Mouse (Mus musculus): ENCODE measurements around the gene Trip10.
"Not testable (repeated sequence)": the region's sequence is repeated elsewhere in the genome, so short reads cannot be mapped to it uniquely, and the experiment has no call there.

DNA sequence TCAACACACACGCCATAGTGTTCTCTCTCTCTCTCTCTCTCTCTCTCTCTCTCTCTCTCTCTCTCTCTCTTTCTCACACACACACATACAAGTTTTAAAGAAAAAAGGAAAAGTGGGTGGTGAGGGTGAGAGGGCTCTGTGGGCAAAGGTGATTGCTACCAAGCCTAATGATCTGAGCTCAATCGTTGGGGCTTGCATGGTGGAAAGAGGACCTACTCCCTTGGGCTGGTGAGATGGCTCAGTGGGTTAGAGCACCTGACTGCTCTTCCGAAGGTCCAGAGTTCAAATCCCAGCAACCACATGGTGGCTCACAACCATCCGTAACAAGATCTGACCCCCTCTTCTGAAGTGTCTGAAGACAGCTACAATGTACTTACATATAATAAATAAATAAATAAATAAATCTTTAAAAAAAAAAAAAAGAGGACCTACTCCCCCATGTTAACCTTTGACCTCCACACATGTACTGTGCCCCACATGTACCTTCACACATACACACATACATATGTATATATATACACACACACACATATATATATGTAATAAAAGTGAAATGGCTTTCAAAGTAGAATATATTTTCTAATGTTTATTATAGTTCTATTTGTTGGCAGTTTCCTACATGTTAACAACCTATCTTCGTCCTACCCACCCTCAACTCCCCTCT is 28.5 kb downstream of the Trip10 start:
- TF ChIP-seq CTCF (IDR thresholded peaks at IDR 0.05; ENCODE audit: borderline replicate concordance, extremely low read depth, insufficient read depth, insufficient read length); POLR2A (IDR thresholded peaks at IDR 0.05; ENCODE audit: borderline replicate concordance, extremely low read depth, insufficient read depth, insufficient read length, poor library complexity, severe bottlenecking): not testable (repeated sequence)

Data from brain, embryonic 14.5 days (tissue).